Mouse (Mus musculus): ENCODE data around the gene Gm5678. TPM values are rescaled to one million over a fixed set of nuclear protein-coding genes. Genes with fewer than 3 reads are reported as not detected.

The Gm5678 gene
- polyA plus RNA-seq (2014; fragmentation: Nextera tagmentation; extraction: Ambion mirVana), result not detected in 2 replicates

DNA sequence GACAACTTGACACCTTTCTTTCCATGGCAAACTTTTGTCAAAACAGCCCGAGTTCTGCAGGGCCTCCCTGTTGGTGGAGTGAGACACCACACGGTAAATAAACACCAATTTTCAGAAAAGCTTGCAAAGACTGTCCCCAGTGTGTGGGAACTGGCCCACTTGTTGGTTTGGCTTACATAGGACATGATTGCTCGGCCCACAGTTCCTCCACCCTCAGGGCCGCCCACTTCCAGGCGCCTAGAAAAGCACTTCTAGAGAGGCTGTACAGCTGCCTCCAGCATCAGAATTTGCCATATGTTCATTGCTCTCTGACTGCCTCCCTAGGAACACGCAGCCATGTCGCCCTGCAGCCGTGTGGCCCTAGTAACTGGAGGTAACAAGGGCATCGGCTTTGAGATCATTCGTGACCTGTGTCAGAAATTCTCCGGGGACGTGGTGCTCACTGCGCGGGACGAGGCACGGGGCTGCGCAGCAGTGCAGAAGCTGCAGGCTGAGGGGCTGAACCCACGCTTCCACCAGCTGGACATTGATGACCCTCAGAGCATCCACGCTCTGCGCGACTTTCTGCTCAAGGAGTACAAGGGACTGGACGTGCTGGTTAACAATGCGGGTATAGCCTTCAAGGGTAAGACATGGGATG, at the start of gene Gm5678:
Gene Gm5678 (plus strand): TSS at position 337 of the 640 bp plus-strand sequence.
- no peak within 1 kb of the TSS for H3K4me2 ChIP-seq (ENCODE audit: low read depth, low read length, severe bottlenecking)
- no peak for DNase-seq (ENCODE audit: low spot score)
- H3K9me3 ChIP-seq (ENCODE audit: control insufficient read depth, low read length), result no peaks in the 10 kb centered on the region
- H3K4me1 ChIP-seq (replicated peaks; ENCODE audit: control insufficient read depth, insufficient read depth, low read length), result no peaks in the 10 kb centered on the region
- no peaks in the 10 kb centered on the region for H3K27me3 ChIP-seq (ENCODE audit: control insufficient read depth, insufficient read depth, low read length)
- H3K4me3 ChIP-seq (ENCODE audit: low read depth, low read length), result no peak within 1 kb of the TSS
- ATAC-seq (replicated peaks; ENCODE audit: low FRiP score), result no peak
- H3K27ac ChIP-seq (ENCODE audit: low read depth, low read length), result no peak within 1 kb of the TSS
- WGBS, result 86% methylated on average over 23 of the region's 23 CpGs
- H3K9ac ChIP-seq (ENCODE audit: low read length), result no peak within 1 kb of the TSS
- no peaks in the 10 kb centered on the region for H3K36me3 ChIP-seq (ENCODE audit: control insufficient read depth, insufficient read depth, low read length)

DNA sequence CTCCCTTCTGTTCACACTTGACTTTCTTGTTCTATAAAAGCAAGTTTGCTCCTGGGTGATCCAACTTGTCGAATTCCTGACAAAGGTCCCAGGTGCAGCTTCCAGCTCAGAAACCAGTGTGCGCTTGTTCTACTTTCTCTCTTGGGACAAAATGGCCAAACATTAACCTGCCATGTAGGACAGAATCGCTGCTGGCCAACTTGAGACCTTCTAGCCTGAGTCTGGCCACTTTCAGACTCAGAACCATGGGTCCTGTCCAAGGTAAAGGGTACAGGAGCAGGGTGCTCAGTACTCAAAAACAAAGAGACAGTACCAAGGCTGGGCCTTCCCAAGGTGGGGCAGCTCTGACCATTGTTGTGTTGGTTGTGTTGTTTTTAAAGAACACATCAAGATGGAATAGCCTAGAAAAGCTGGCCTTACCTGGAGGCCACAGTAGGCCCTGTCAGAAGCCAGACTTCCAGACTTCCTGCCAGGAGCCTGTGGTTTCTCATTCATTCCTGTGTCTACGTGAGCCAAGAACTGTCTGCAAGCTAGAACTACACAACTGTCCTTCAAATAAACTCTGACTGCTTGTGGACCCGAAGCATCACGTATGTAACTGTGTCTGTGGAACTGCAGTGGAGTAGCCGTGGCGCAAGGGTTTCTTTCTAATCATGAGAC, 49.4 kb upstream of the Gm5678 start:
- Histone ChIP-seq H3K27me3 (ENCODE audit: control insufficient read depth, insufficient read depth, low read length) (no peaks in the 10 kb centered on the region), H3K9me3 (ENCODE audit: control insufficient read depth, low read length) (no peaks in the 10 kb centered on the region), H3K36me3 (ENCODE audit: control insufficient read depth, insufficient read depth, low read length) (no peaks in the 10 kb centered on the region), H3K9ac (ENCODE audit: low read length) (no peak overlapping the region), H3K4me2 (ENCODE audit: low read depth, low read length, severe bottlenecking) (no peak overlapping the region), H3K4me1 (replicated peaks; ENCODE audit: control insufficient read depth, insufficient read depth, low read length) (no peaks in the 10 kb centered on the region), H3K4me3 (ENCODE audit: low read depth, low read length) (no peak overlapping the region), H3K27ac (ENCODE audit: low read depth, low read length) (no peak overlapping the region)
- 85% methylated on average over 8 of the region's 8 CpGs for WGBS
- DNase-seq (ENCODE audit: low spot score), result no peak
- no peak for ATAC-seq (replicated peaks; ENCODE audit: low FRiP score)

DNA sequence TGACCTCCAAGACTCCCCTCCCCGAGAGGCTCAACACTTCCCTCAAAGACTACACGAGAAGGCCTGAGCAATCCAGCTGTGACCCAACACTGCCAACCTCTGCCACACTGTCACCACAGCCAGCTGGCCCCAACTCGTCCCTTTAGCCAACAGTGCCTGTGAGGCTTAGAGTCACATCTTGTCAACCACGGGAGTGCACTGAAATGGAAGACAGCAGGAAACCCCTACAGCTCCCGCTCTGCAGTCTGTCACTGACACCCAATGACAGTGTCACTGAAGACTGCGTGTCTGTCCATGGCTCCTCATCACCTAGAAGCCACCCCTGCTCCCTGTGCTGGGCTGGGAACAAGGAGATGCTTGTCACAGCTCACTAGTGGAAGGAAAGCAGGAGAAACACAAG, 46.8 kb upstream of the Gm5678 start:
- Histone ChIP-seq H3K4me2 (ENCODE audit: low read depth, low read length, severe bottlenecking) (no peak overlapping the region), H3K9ac (ENCODE audit: low read length) (no peak overlapping the region), H3K4me1 (replicated peaks; ENCODE audit: control insufficient read depth, insufficient read depth, low read length) (no peaks in the 10 kb centered on the region), H3K4me3 (ENCODE audit: low read depth, low read length) (no peak overlapping the region), H3K9me3 (ENCODE audit: control insufficient read depth, low read length) (no peaks in the 10 kb centered on the region), H3K36me3 (ENCODE audit: control insufficient read depth, insufficient read depth, low read length) (no peaks in the 10 kb centered on the region), H3K27me3 (ENCODE audit: control insufficient read depth, insufficient read depth, low read length) (no peaks in the 10 kb centered on the region), H3K27ac (ENCODE audit: low read depth, low read length) (no peak overlapping the region)
- no peak for ATAC-seq (replicated peaks; ENCODE audit: low FRiP score)
- DNase-seq (ENCODE audit: low spot score), result no peak
- 71% methylated on average over 6 of the region's 6 CpGs for WGBS

DNA sequence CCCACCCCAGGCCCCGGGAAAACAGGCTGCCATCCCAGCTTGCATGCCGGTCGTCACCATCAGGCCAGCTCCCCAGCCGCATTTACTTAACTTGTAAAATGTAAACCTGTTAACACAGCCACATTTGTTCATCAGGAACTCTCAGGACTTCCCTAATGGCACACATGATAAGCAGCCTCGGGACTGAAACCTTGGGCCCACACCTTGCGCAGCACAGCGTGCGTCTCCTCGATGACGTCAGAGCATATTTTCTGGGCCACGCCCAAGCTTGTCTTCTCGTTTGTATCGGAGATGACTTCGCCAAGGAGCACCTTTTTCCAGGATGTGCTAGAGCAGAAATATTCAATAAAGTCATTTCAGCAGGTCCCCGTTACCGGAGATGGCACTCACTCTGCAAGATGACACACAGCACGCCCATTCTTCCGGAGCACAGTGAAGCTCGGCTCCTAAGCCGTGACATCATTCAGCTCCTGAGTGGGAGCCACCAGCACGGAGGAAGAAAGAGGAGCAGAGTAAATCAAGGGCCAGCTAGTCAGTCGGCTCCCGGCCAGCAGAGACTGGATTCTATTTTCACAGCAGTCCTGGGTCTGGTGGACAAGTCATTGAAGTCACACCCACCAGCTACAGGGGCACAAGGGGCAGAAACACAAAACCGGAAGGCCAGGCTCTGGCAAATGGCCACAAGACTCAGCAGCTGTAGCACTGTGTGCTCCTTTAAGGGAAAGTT, 42.8 kb upstream of the Gm5678 start:
- Histone ChIP-seq H3K4me2 (ENCODE audit: low read depth, low read length, severe bottlenecking) (no peak overlapping the region), H3K9me3 (ENCODE audit: control insufficient read depth, low read length) (no peaks in the 10 kb centered on the region), H3K4me3 (ENCODE audit: low read depth, low read length) (no peak overlapping the region), H3K9ac (ENCODE audit: low read length) (no peak overlapping the region), H3K4me1 (replicated peaks; ENCODE audit: control insufficient read depth, insufficient read depth, low read length) (no peaks in the 10 kb centered on the region), H3K27me3 (ENCODE audit: control insufficient read depth, insufficient read depth, low read length) (no peaks in the 10 kb centered on the region), H3K36me3 (ENCODE audit: control insufficient read depth, insufficient read depth, low read length) (no peaks in the 10 kb centered on the region), H3K27ac (ENCODE audit: low read depth, low read length) (no peak overlapping the region)
- DNase-seq (ENCODE audit: low spot score), result no peak
- no peak for ATAC-seq (replicated peaks; ENCODE audit: low FRiP score)
- WGBS, result 94% methylated on average over 24 of the region's 24 CpGs

DNA sequence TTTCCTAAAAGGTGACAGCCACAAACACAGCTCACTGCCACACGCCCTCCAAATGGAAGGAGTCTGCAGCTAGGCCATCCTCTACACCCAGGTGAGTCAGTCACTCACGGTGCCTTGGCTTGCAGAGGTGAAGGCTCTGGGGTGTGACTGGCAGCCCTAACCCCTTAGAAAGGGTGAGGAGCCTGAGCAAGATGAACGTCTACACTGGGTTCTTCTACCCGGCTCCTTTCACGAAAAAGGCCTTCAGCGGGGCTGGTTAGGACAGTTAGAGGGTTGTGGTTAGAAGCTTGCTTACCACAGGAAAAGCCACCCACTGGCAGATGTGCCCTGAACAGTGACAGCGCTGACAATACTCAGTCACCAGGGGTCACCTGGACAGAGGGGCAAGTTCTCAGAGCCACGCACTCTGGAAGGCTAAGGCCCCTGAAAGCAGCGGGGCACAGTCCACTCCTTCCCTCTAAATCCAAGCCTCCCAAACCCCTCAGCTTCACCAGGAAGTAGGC, 42.1 kb upstream of the Gm5678 start:
- H3K27ac ChIP-seq (ENCODE audit: low read depth, low read length), result no peak overlapping the region
- H3K27me3 ChIP-seq (ENCODE audit: control insufficient read depth, insufficient read depth, low read length), result no peaks in the 10 kb centered on the region
- H3K9me3 ChIP-seq (ENCODE audit: control insufficient read depth, low read length), result no peaks in the 10 kb centered on the region
- DNase-seq (ENCODE audit: low spot score) (no peak), ATAC-seq (replicated peaks; ENCODE audit: low FRiP score) (no peak)
- no peak overlapping the region for H3K4me2 ChIP-seq (ENCODE audit: low read depth, low read length, severe bottlenecking)
- H3K36me3 ChIP-seq (ENCODE audit: control insufficient read depth, insufficient read depth, low read length), result no peaks in the 10 kb centered on the region
- H3K4me1 ChIP-seq (replicated peaks; ENCODE audit: control insufficient read depth, insufficient read depth, low read length), result no peaks in the 10 kb centered on the region
- no peak overlapping the region for H3K4me3 ChIP-seq (ENCODE audit: low read depth, low read length)
- H3K9ac ChIP-seq (ENCODE audit: low read length), result no peak overlapping the region
- WGBS, result 89% methylated on average over 9 of the region's 9 CpGs

DNA sequence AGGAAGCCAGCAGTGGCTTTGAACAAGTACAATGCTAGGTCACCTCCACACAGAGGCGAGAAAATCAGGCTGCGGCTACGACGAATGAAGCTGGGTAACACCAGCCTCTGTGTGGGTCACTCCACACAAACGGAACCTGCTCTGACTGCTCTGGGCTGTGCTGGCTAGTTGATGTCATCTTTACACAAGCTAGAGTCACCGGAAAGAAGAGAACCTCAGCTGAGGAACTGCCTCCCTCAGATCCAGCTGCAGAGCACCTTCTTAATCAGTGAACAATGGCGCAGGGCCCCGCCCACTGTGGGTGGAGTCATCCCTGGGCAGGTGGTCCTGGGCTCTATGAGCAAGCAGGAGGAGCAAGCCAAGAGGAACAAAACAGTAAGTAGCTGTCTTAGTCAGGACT, 41.5 kb upstream of the Gm5678 start:
- Histone ChIP-seq H3K9me3 (ENCODE audit: control insufficient read depth, low read length) (no peaks in the 10 kb centered on the region), H3K4me2 (ENCODE audit: low read depth, low read length, severe bottlenecking) (no peak overlapping the region), H3K4me1 (replicated peaks; ENCODE audit: control insufficient read depth, insufficient read depth, low read length) (no peaks in the 10 kb centered on the region), H3K9ac (ENCODE audit: low read length) (no peak overlapping the region), H3K27ac (ENCODE audit: low read depth, low read length) (no peak overlapping the region), H3K4me3 (ENCODE audit: low read depth, low read length) (no peak overlapping the region), H3K36me3 (ENCODE audit: control insufficient read depth, insufficient read depth, low read length) (no peaks in the 10 kb centered on the region), H3K27me3 (ENCODE audit: control insufficient read depth, insufficient read depth, low read length) (no peaks in the 10 kb centered on the region)
- no peak for ATAC-seq (replicated peaks; ENCODE audit: low FRiP score)
- DNase-seq (ENCODE audit: low spot score), result no peak
- WGBS, result 60% methylated on average over 8 of the region's 8 CpGs

DNA sequence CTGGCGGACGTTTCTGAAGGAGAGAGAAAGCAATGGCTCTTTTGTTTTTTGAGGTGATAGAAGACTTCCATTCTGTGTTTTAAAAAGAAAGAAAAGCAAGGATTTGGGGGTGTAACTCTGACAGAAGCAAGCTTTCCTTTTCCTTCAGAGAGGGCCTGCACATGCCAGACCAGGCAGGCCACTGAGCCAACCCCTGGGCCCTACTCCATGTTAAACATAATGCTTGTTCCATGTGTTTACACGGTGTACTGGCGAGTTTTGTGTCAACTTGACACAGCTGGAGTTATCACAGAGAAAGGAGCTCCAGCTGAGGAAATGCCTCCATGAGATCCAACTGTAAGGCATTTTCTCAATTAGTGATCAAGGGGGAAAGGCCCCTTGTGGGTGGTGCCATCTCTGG, 39.6 kb upstream of the Gm5678 start:
- no peak overlapping the region for H3K4me3 ChIP-seq (ENCODE audit: low read depth, low read length)
- H3K9ac ChIP-seq (ENCODE audit: low read length), result no peak overlapping the region
- ATAC-seq (replicated peaks; ENCODE audit: low FRiP score), result no peak
- no peak for DNase-seq (ENCODE audit: low spot score)
- no peaks in the 10 kb centered on the region for H3K36me3 ChIP-seq (ENCODE audit: control insufficient read depth, insufficient read depth, low read length)
- no peak overlapping the region for H3K27ac ChIP-seq (ENCODE audit: low read depth, low read length)
- H3K9me3 ChIP-seq (ENCODE audit: control insufficient read depth, low read length), result no peaks in the 10 kb centered on the region
- H3K27me3 ChIP-seq (ENCODE audit: control insufficient read depth, insufficient read depth, low read length), result no peaks in the 10 kb centered on the region
- no peak overlapping the region for H3K4me2 ChIP-seq (ENCODE audit: low read depth, low read length, severe bottlenecking)
- WGBS, result 66% methylated on average over 4 of the region's 4 CpGs
- no peaks in the 10 kb centered on the region for H3K4me1 ChIP-seq (replicated peaks; ENCODE audit: control insufficient read depth, insufficient read depth, low read length)

DNA sequence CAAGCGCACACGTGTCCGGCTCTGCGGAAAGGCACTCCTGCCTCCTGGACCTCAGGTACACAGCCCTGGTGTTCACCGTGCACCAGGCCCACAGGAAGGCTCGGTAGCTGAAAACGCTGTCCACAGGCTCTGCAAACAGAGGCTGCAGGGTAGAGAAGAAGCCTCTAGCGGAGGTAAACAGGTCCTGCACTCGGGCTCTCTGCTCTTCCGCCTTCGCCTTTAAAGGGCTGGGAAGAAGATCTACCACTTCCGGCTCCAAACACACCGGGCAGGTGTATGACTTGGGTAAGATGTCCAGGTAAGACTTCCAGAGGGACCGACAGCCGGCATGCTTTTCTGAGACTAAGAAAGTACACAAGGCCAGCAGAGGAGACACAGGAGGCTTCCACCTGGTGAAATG, 37.0 kb upstream of the Gm5678 start:
- WGBS, result 95% methylated on average over 15 of the region's 15 CpGs
- Histone ChIP-seq H3K27ac (ENCODE audit: low read depth, low read length) (no peak overlapping the region), H3K4me1 (replicated peaks; ENCODE audit: control insufficient read depth, insufficient read depth, low read length) (no peaks in the 10 kb centered on the region), H3K4me3 (ENCODE audit: low read depth, low read length) (no peak overlapping the region), H3K4me2 (ENCODE audit: low read depth, low read length, severe bottlenecking) (no peak overlapping the region), H3K9ac (ENCODE audit: low read length) (no peak overlapping the region), H3K27me3 (ENCODE audit: control insufficient read depth, insufficient read depth, low read length) (no peaks in the 10 kb centered on the region), H3K36me3 (ENCODE audit: control insufficient read depth, insufficient read depth, low read length) (no peaks in the 10 kb centered on the region), H3K9me3 (ENCODE audit: control insufficient read depth, low read length) (no peaks in the 10 kb centered on the region)
- peak; percentile 39 for DNase-seq (ENCODE audit: low spot score)
- ATAC-seq (replicated peaks; ENCODE audit: low FRiP score), result no peak

Data from forebrain, embryonic 11.5 days (tissue).